Mouse (Mus musculus): ENCODE measurements around the gene Olfr734. TPM values are rescaled to one million over a fixed set of nuclear protein-coding genes. Genes with fewer than 3 reads are reported as not detected.

The Olfr734 gene
- polyA plus RNA-seq (2014; fragmentation: Nextera tagmentation; extraction: Ambion mirVana): not detected in 2 replicates

DNA sequence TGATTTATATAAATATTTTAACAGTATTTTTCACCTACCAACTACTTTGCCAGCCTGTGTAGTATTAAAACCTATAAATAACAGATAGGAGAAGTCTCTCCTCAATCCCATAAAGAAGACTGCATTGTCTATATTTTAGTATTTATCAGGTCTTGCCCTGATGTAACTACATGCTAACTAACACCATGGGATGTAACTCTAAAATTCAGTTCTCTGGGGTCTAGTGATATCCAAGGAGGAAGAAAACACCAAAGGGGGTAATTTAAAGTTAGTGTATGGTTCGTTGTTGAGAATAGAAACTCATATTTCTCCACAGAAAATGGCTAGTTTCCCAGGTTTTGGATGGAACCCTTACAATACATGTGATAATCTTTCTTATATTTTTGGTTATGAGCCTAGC, at the start of gene Olfr734:
Gene Olfr734 (minus strand): TSS at position 101 of the 400 bp plus-strand sequence.
- H3K27ac ChIP-seq (replicated peaks; ENCODE audit: low read depth, low read length): no peak within 1 kb of the TSS
- 81% methylated on average over 1 of the region's 1 CpGs for WGBS
- H3K36me3 ChIP-seq (ENCODE audit: control insufficient read depth, insufficient read depth, low read length): no peaks in the 10 kb centered on the region
- ATAC-seq (ENCODE audit: low FRiP score, low TSS enrichment) (no peak), DNase-seq (no peak)
- H3K9ac ChIP-seq (replicated peaks; ENCODE audit: low read length): no peak within 1 kb of the TSS
- H3K4me2 ChIP-seq (ENCODE audit: low read length): no peak within 1 kb of the TSS
- no peaks in the 10 kb centered on the region for H3K27me3 ChIP-seq (ENCODE audit: control insufficient read depth, insufficient read depth, low read length)
- H3K9me3 ChIP-seq (ENCODE audit: control insufficient read depth, low read length): no peaks in the 10 kb centered on the region
- H3K4me1 ChIP-seq (ENCODE audit: control insufficient read depth, insufficient read depth, low read length): no peaks in the 10 kb centered on the region
- no peak within 1 kb of the TSS for H3K4me3 ChIP-seq (replicated peaks; ENCODE audit: low read depth, low read length)

DNA sequence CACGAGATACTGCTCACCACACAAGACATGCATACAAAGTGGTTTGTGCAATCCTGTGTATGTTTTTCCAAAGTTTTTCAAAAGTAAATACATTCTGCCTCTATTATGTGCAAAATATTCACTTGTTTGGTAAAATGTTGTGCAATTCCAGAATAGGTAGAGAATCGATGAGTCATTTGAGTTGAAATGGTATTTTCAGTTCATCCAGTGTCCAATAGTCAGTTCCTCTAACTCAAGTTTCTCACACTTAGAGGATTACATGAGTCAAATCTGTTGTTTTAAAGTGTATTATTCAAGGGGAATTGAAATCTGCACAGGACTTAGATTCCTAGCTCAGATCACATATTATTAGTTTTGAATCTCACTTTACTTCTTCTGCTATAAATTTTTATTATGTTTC, 37.0 kb upstream of the Olfr734 start:
- no peaks in the 10 kb centered on the region for H3K27me3 ChIP-seq (ENCODE audit: control insufficient read depth, insufficient read depth, low read length)
- WGBS: 86% methylated on average over 2 of the region's 2 CpGs
- no peak overlapping the region for H3K4me3 ChIP-seq (replicated peaks; ENCODE audit: low read depth, low read length)
- DNase-seq: no peak
- no peak overlapping the region for H3K4me2 ChIP-seq (ENCODE audit: low read length)
- no peak overlapping the region for H3K9ac ChIP-seq (replicated peaks; ENCODE audit: low read length)
- no peaks in the 10 kb centered on the region for H3K9me3 ChIP-seq (ENCODE audit: control insufficient read depth, low read length)
- no peaks in the 10 kb centered on the region for H3K4me1 ChIP-seq (ENCODE audit: control insufficient read depth, insufficient read depth, low read length)
- ATAC-seq (ENCODE audit: low FRiP score, low TSS enrichment): no peak
- H3K36me3 ChIP-seq (ENCODE audit: control insufficient read depth, insufficient read depth, low read length): no peaks in the 10 kb centered on the region
- H3K27ac ChIP-seq (replicated peaks; ENCODE audit: low read depth, low read length): no peak overlapping the region

GRCm38 (mm10) chr14:50360480-50360879, 33.9 kb upstream of the Olfr734 start:
- no peak for ATAC-seq (ENCODE audit: low FRiP score, low TSS enrichment)
- no peaks in the 10 kb centered on the region for H3K9me3 ChIP-seq (ENCODE audit: control insufficient read depth, low read length)
- no peaks in the 10 kb centered on the region for H3K36me3 ChIP-seq (ENCODE audit: control insufficient read depth, insufficient read depth, low read length)
- H3K27ac ChIP-seq (replicated peaks; ENCODE audit: low read depth, low read length): no peak overlapping the region
- whole genome bisulfite sequencing: 88% methylated on average over 3 of the region's 3 CpGs
- no peak overlapping the region for H3K9ac ChIP-seq (replicated peaks; ENCODE audit: low read length)
- H3K27me3 ChIP-seq (ENCODE audit: control insufficient read depth, insufficient read depth, low read length): no peaks in the 10 kb centered on the region
- H3K4me2 ChIP-seq (ENCODE audit: low read length): no peak overlapping the region
- DNase-seq: no peak
- no peaks in the 10 kb centered on the region for H3K4me1 ChIP-seq (ENCODE audit: control insufficient read depth, insufficient read depth, low read length)
- no peak overlapping the region for H3K4me3 ChIP-seq (replicated peaks; ENCODE audit: low read depth, low read length)

DNA sequence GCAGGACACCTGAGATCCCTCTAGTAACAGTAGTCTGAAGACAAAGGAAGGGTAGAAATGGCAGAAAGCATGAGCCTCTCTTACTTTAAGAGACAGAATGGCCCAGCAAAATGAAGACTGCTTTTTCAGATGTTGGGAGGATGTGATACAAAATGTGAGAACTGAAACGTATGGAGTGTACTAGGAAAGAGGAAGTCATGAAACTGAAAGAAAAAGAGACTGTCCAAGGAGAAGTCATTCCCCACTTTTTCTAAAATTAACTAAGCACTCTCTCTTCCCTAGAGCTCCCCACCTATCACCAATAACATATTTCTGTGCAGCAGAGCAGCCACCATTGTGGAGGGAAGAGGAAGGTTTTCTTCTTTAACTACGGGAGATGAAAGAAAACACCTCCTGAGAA, 31.0 kb upstream of the Olfr734 start, which contains the start of gene Tlr11:
Gene Tlr11 (plus strand): TSS at position 322 of the 400 bp plus-strand sequence.
- 90% methylated on average over 2 of the region's 2 CpGs for WGBS
- Histone ChIP-seq H3K9me3 (ENCODE audit: control insufficient read depth, low read length) (no peaks in the 10 kb centered on the region), H3K4me2 (ENCODE audit: low read length) (no peak within 1 kb of the TSS), H3K27me3 (ENCODE audit: control insufficient read depth, insufficient read depth, low read length) (no peaks in the 10 kb centered on the region), H3K36me3 (ENCODE audit: control insufficient read depth, insufficient read depth, low read length) (no peaks in the 10 kb centered on the region), H3K4me1 (ENCODE audit: control insufficient read depth, insufficient read depth, low read length) (no peaks in the 10 kb centered on the region), H3K9ac (replicated peaks; ENCODE audit: low read length) (no peak within 1 kb of the TSS), H3K27ac (replicated peaks; ENCODE audit: low read depth, low read length) (no peak within 1 kb of the TSS), H3K4me3 (replicated peaks; ENCODE audit: low read depth, low read length) (no peak within 1 kb of the TSS)
- DNase-seq (no peak), ATAC-seq (ENCODE audit: low FRiP score, low TSS enrichment) (no peak)

- Histone ChIP-seq H3K4me3 (replicated peaks; ENCODE audit: low read depth, low read length) (no peak overlapping the region), H3K36me3 (ENCODE audit: control insufficient read depth, insufficient read depth, low read length) (no peaks in the 10 kb centered on the region), H3K27ac (replicated peaks; ENCODE audit: low read depth, low read length) (no peak overlapping the region), H3K27me3 (ENCODE audit: control insufficient read depth, insufficient read depth, low read length) (no peaks in the 10 kb centered on the region), H3K9ac (replicated peaks; ENCODE audit: low read length) (no peak overlapping the region), H3K4me1 (ENCODE audit: control insufficient read depth, insufficient read depth, low read length) (no peaks in the 10 kb centered on the region), H3K4me2 (ENCODE audit: low read length) (no peak overlapping the region), H3K9me3 (ENCODE audit: control insufficient read depth, low read length) (no peaks in the 10 kb centered on the region)
- ATAC-seq (ENCODE audit: low FRiP score, low TSS enrichment): no peak
- 89% methylated on average over 2 of the region's 2 CpGs for WGBS
- no peak for DNase-seq
Observed at GRCm38 (mm10) chr14:50356725-50357124, 30.2 kb upstream of the Olfr734 start.

DNA sequence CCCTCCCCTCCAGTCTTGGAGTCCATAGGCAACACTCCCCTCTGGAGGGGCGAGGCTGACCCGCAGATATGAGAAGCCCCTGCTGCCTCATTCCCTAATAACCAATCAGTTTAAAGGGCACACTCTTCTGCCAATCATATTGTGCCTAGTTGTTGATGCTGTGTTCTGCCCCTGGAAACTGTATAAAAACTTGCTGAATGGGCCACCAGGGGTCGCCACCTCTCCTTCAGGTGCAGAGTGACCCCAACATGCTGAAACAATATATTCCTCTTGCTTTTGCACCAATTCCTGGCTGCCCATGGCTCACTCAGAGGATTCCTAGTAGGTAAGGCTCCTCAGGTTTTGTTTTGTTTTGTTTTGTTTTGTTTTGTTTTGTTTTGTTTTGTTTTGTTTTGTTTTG, 25.9 kb upstream of the Olfr734 start:
- no peak overlapping the region for H3K4me3 ChIP-seq (replicated peaks; ENCODE audit: low read depth, low read length)
- H3K9ac ChIP-seq (replicated peaks; ENCODE audit: low read length): no peak overlapping the region
- no peak for DNase-seq
- H3K4me1 ChIP-seq (ENCODE audit: control insufficient read depth, insufficient read depth, low read length): no peaks in the 10 kb centered on the region
- no peaks in the 10 kb centered on the region for H3K27me3 ChIP-seq (ENCODE audit: control insufficient read depth, insufficient read depth, low read length)
- ATAC-seq (ENCODE audit: low FRiP score, low TSS enrichment): no peak
- 49% methylated on average over 3 of the region's 3 CpGs for WGBS
- H3K27ac ChIP-seq (replicated peaks; ENCODE audit: low read depth, low read length): no peak overlapping the region
- H3K4me2 ChIP-seq (ENCODE audit: low read length): no peak overlapping the region
- H3K36me3 ChIP-seq (ENCODE audit: control insufficient read depth, insufficient read depth, low read length): no peaks in the 10 kb centered on the region
- H3K9me3 ChIP-seq (ENCODE audit: control insufficient read depth, low read length): no peaks in the 10 kb centered on the region

DNA sequence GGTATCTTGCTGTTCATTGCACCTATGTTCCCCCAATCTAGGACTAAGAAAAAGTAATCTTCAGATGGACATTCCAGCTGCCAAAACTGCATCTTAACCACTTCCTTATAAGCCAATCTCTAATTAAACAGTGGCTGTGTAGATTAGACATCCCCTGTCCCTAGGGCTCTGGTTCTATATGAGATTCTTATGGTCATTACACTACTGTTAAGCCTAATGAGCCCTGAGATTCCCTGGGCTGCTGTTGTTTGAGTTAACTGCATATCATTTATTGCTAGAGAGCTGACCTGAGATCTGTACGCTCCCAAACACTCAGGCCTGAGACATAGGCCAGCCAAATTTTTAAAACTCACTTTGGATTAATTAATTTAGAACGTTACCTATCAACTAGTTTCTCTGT, 22.2 kb upstream of the Olfr734 start, which contains the start of gene Olfr735:
Gene Olfr735 (minus strand): TSS at position 77 of the 400 bp plus-strand sequence.
- Histone ChIP-seq H3K4me1 (ENCODE audit: control insufficient read depth, insufficient read depth, low read length) (no peaks in the 10 kb centered on the region), H3K9ac (replicated peaks; ENCODE audit: low read length) (no peak within 1 kb of the TSS), H3K27me3 (ENCODE audit: control insufficient read depth, insufficient read depth, low read length) (no peaks in the 10 kb centered on the region), H3K4me2 (ENCODE audit: low read length) (no peak within 1 kb of the TSS), H3K27ac (replicated peaks; ENCODE audit: low read depth, low read length) (no peak within 1 kb of the TSS), H3K4me3 (replicated peaks; ENCODE audit: low read depth, low read length) (no peak within 1 kb of the TSS), H3K9me3 (ENCODE audit: control insufficient read depth, low read length) (no peaks in the 10 kb centered on the region), H3K36me3 (ENCODE audit: control insufficient read depth, insufficient read depth, low read length) (no peaks in the 10 kb centered on the region)
- 85% methylated on average over 2 of the region's 2 CpGs for WGBS
- DNase-seq (no peak), ATAC-seq (ENCODE audit: low FRiP score, low TSS enrichment) (no peak)

GRCm38 (mm10) chr14:50301422-50301821, 25.1 kb downstream of the Olfr734 start, which contains the start of gene Olfr733:
TSS of gene Olfr733 (minus strand) at chr14:50301522.
- ATAC-seq (ENCODE audit: low FRiP score, low TSS enrichment) (no peak), DNase-seq (no peak)
- no peak within 1 kb of the TSS for H3K4me3 ChIP-seq (replicated peaks; ENCODE audit: low read depth, low read length)
- H3K27ac ChIP-seq (replicated peaks; ENCODE audit: low read depth, low read length): no peak within 1 kb of the TSS
- H3K9me3 ChIP-seq (ENCODE audit: control insufficient read depth, low read length): no peaks in the 10 kb centered on the region
- no peak within 1 kb of the TSS for H3K4me2 ChIP-seq (ENCODE audit: low read length)
- no peaks in the 10 kb centered on the region for H3K36me3 ChIP-seq (ENCODE audit: control insufficient read depth, insufficient read depth, low read length)
- H3K4me1 ChIP-seq (ENCODE audit: control insufficient read depth, insufficient read depth, low read length): no peaks in the 10 kb centered on the region
- no peaks in the 10 kb centered on the region for H3K27me3 ChIP-seq (ENCODE audit: control insufficient read depth, insufficient read depth, low read length)
- no peak within 1 kb of the TSS for H3K9ac ChIP-seq (replicated peaks; ENCODE audit: low read length)

DNA sequence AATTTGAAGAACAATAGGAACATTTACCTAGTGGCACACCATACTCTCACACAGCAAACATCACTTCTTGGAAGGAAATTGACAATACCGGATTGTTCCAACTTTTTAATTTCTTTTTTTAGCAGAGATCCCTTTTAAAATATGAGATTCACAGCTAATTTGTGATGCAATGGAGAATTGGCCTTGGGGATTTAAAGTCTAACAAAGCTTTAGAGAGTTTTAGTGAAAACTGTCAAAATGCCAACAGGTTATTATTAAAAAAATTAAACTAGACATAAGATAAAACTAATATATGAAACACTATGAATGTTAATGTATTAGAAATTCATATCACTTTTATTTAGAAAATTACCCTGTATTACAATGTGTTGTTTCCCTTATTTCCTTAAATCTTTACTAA, 42.5 kb downstream of the Olfr734 start, which contains the start of gene Olfr732:
Gene Olfr732 (minus strand): TSS at position 101 of the 400 bp plus-strand sequence.
- H3K27me3 ChIP-seq (ENCODE audit: control insufficient read depth, insufficient read depth, low read length): no peaks in the 10 kb centered on the region
- 92% methylated on average over 1 of the region's 1 CpGs for WGBS
- H3K4me1 ChIP-seq (ENCODE audit: control insufficient read depth, insufficient read depth, low read length): no peaks in the 10 kb centered on the region
- ATAC-seq (ENCODE audit: low FRiP score, low TSS enrichment) (no peak), DNase-seq (no peak)
- H3K36me3 ChIP-seq (ENCODE audit: control insufficient read depth, insufficient read depth, low read length): no peaks in the 10 kb centered on the region
- H3K27ac ChIP-seq (replicated peaks; ENCODE audit: low read depth, low read length): no peak within 1 kb of the TSS
- no peak within 1 kb of the TSS for H3K9ac ChIP-seq (replicated peaks; ENCODE audit: low read length)
- H3K9me3 ChIP-seq (ENCODE audit: control insufficient read depth, low read length): no peaks in the 10 kb centered on the region
- no peak within 1 kb of the TSS for H3K4me3 ChIP-seq (replicated peaks; ENCODE audit: low read depth, low read length)
- no peak within 1 kb of the TSS for H3K4me2 ChIP-seq (ENCODE audit: low read length)

All from midbrain, embryonic 14.5 days (tissue).